Mouse (Mus musculus) bone marrow, adult 2 months (tissue): ENCODE results near the gene Akr7a5.

Source experiments
- CTCF ChIP-seq: fragments of 200-500 bp; IDR thresholded peaks from 2 replicates; pipeline ENCODE4 v1.5.1; 2011; ENCODE audit warnings: low read length, control low read depth; ENCODE audit not compliant: control insufficient read depth, insufficient read depth
- POLR2A ChIP-seq: fragments of 200-500 bp; IDR thresholded peaks from 2 replicates; pipeline ENCODE4 v1.6.1; 2011; ENCODE audit warnings: low read depth, mild to moderate bottlenecking, control low read depth, low read length, borderline replicate concordance; ENCODE audit not compliant: control insufficient read depth

GRCm38 (mm10) chr4:139352832-139353231, 42.3 kb downstream of the Akr7a5 start:
- no peak for TF ChIP-seq CTCF
- TF ChIP-seq POLR2A = no peak
